Comparison of ENCODE assay signal across 18 mouse cellular contexts in the genomic region with DNA sequence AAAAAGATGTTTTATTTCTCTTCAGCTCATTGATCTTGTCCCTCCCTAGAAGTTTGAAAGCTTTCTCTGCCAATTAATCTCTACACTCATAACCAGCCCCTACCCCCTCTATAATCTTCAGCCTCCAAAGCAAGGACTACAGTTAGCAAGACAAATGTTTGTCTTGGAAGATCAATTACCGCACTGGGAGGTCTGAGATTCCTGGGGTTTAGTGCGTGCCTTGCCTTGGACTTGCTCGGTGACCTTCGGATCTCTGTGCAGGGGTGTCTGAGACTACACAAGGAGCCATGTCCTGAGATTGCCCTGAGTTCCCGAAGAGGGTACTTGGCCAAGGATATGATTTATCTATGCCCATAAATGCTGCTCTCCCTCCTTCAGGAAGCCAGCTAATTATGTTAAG. TPM values are rescaled to one million over a fixed set of nuclear protein-coding genes. Genes with fewer than 3 reads are reported as not detected.
DNase-seq lines count a peak whose midpoint lies in the region; ATAC-seq and TF ChIP-seq lines count a peak whose summit lies in the region.
"Had no signal": no experiment of that assay in that cellular context is flagged by ENCODE, and none has a peak within 500 bp of the region (broad histone marks: within the 10 kb centered on the region; RNA-seq: fewer than 3 reads in every experiment).

No protein-coding gene starts in this region.

- no peak overlapping the region for H3K9ac ChIP-seq in lung, embryonic 14.5 days
- H3K9ac ChIP-seq: forebrain, postnatal 0 days; heart, embryonic 15.5 days; hindbrain, embryonic 13.5 days; limb, embryonic 12.5 days; liver, postnatal 0 days; neural tube, embryonic 12.5 days had no signal

- 9% methylated on average over 5 of the region's 5 CpGs for WGBS in lung, embryonic 14.5 days

- H3K27ac ChIP-seq in lung, embryonic 14.5 days (ENCODE audit: low read depth): no peak overlapping the region
- H3K27ac ChIP-seq: heart, embryonic 15.5 days; hindbrain, embryonic 13.5 days; limb, embryonic 12.5 days; neural tube, embryonic 12.5 days had no signal

- peak; percentile 64 for DNase-seq in lung, embryonic 14.5 days
- DNase-seq in lung, postnatal 10 days: no peak
- DNase-seq in ZHBTc4 (ENCODE audit: low read depth, low spot score): peak; percentile 43
- DNase-seq in kidney, adult 18-20 months: peak; percentile 60
- DNase-seq in kidney, postnatal 36 days: peak; percentile 71 to 89
- DNase-seq in layer of hippocampus, postnatal 14 days (ENCODE audit: low spot score in 2 of 2): no peak
- DNase-seq in heart, adult 11 months: no peak
- DNase-seq: cerebellum, postnatal 10 days; forebrain, postnatal 0 days; gastrocnemius, postnatal 25 days; liver, postnatal 0 days; thymus, postnatal 36 days had no signal

- H3K9me3 ChIP-seq in lung, embryonic 14.5 days (ENCODE audit: low read depth, low read length): no peaks in the 10 kb centered on the region
- H3K9me3 ChIP-seq: heart, embryonic 15.5 days; hindbrain, embryonic 13.5 days; limb, embryonic 12.5 days; neural tube, embryonic 12.5 days had no signal

- H3K4me2 ChIP-seq in lung, embryonic 14.5 days: no peak overlapping the region
- H3K4me2 ChIP-seq: heart, embryonic 15.5 days; hindbrain, embryonic 13.5 days; limb, embryonic 12.5 days; neural tube, embryonic 12.5 days had no signal

- ATAC-seq in lung, embryonic 14.5 days (ENCODE audit: insufficient read depth): peak; percentile 63; the same call in 1 of the 2 replicates
- no peak for ATAC-seq in granulocyte monocyte progenitor cell, adult 5-6 weeks (replicated peaks; ENCODE audit: poor library complexity, severe bottlenecking)
- ATAC-seq: forebrain, postnatal 0 days; liver, postnatal 0 days had no signal

- no peak overlapping the region for H3K4me3 ChIP-seq in lung, embryonic 14.5 days (ENCODE audit: low read depth, low read length)
- H3K4me3 ChIP-seq: erythroblast, embryonic 14.5 days; heart, embryonic 15.5 days; hindbrain, embryonic 13.5 days; limb, embryonic 12.5 days; neural tube, embryonic 12.5 days had no signal

- H3K27me3 ChIP-seq in lung, embryonic 14.5 days (ENCODE audit: insufficient read depth, low read length): no peaks in the 10 kb centered on the region
- H3K27me3 ChIP-seq: hindbrain, embryonic 13.5 days; limb, embryonic 12.5 days; neural tube, embryonic 12.5 days had no signal

- TF ChIP-seq CTCF in lung, embryonic 14.5 days (IDR thresholded peaks at IDR 0.05; ENCODE audit: low read depth): no peak

- peaks cover 7% of the 10 kb centered on the region for H3K4me1 ChIP-seq in lung, embryonic 14.5 days (ENCODE audit: insufficient read depth)

- no peaks in the 10 kb centered on the region for H3K36me3 ChIP-seq in lung, embryonic 14.5 days (ENCODE audit: insufficient read depth)
- H3K36me3 ChIP-seq: heart, embryonic 15.5 days had no signal

RNA-seq across cellular contexts. Expression of gene Lsm3, which starts 17.6 kb away (rescaled TPM):
- 325 TPM in 2 replicates for polyA plus RNA-seq in lung, embryonic 14.5 days (2014; fragmentation: Nextera tagmentation; extraction: Ambion mirVana)
- 10 to 100 TPM; 39.5 to 41.7 TPM for total RNA-seq in layer of hippocampus, postnatal 14 days (2021)
- 221 and 276 TPM in 2 replicates for total RNA-seq in granulocyte monocyte progenitor cell, adult 5-6 weeks (2014; fragmentation: Nextera tagmentation)
- 454 and 490 TPM in 2 replicates for total RNA-seq in granulocyte monocyte progenitor cell, adult 5-6 weeks (2017)

RNA-seq across cellular contexts. Expression of gene Xpc, which starts 17.7 kb away (rescaled TPM):
- 15.4 and 17.9 TPM in 2 replicates for polyA plus RNA-seq in lung, embryonic 14.5 days (2014; fragmentation: Nextera tagmentation; extraction: Ambion mirVana)
- total RNA-seq in layer of hippocampus, postnatal 14 days (2021): 10 to 100 TPM; 11.8 to 13.0 TPM
- 38.4 TPM in 2 replicates for total RNA-seq in granulocyte monocyte progenitor cell, adult 5-6 weeks (2014; fragmentation: Nextera tagmentation)
- total RNA-seq in granulocyte monocyte progenitor cell, adult 5-6 weeks (2017): 63.3 and 64.4 TPM in 2 replicates

RNA-seq across cellular contexts. Expression of gene Tmem43, which starts 59.9 kb away (rescaled TPM):
- 57.6 and 57.9 TPM in 2 replicates for polyA plus RNA-seq in lung, embryonic 14.5 days (2014; fragmentation: Nextera tagmentation; extraction: Ambion mirVana)
- total RNA-seq in layer of hippocampus, postnatal 14 days (2021): 10 to 100 TPM; 25.3 to 27.3 TPM
- total RNA-seq in granulocyte monocyte progenitor cell, adult 5-6 weeks (2014; fragmentation: Nextera tagmentation): 63.2 and 76.0 TPM in 2 replicates
- total RNA-seq in granulocyte monocyte progenitor cell, adult 5-6 weeks (2017): 59.3 and 77.7 TPM in 2 replicates

Comparison
In these comparisons a context has a peak if more than half of its experiments do, and no peak if none do; other contexts are left out.
1. DNase-seq: peak in lung, embryonic 14.5 days (single experiment), ZHBTc4 (single experiment), kidney, adult 18-20 months (single experiment) and kidney, postnatal 36 days (2 of 2); none in lung, postnatal 10 days (single experiment), layer of hippocampus, postnatal 14 days (0 of 2) and heart, adult 11 months (single experiment).
2. RNA of gene Lsm3, which starts 17.6 kb away (total RNA-seq): 221 to 490 TPM in granulocyte monocyte progenitor cell, adult 5-6 weeks; 39.5 to 41.7 TPM in layer of hippocampus, postnatal 14 days; every median in the first group is over 4 times any median in the second.